Comparison of ENCODE assay signal across 13 mouse cellular contexts in genomic region chr7:68265391-68265790, GRCm38 (mm10). TPM values are rescaled to one million over a fixed set of nuclear protein-coding genes. Genes with fewer than 3 reads are reported as not detected.
"Had no signal": no experiment of that assay in that cellular context is flagged by ENCODE, and none has a peak within 500 bp of the region (broad histone marks: within the 10 kb centered on the region; RNA-seq: fewer than 3 reads in every experiment).

No protein-coding gene starts in this region.

- H3K9ac ChIP-seq: limb, embryonic 12.5 days; liver, embryonic 14.5 days; midbrain, embryonic 12.5 days had no signal

- H3K9me3 ChIP-seq: limb, embryonic 12.5 days; midbrain, embryonic 12.5 days; neural tube, embryonic 13.5 days had no signal

- ATAC-seq: midbrain, embryonic 16.5 days had no signal

- H3K27ac ChIP-seq: left cerebral cortex, adult 2 months; liver, embryonic 14.5 days; midbrain, embryonic 12.5 days; neural tube, embryonic 13.5 days; stomach, postnatal 0 days had no signal

- H3K36me3 ChIP-seq: limb, embryonic 12.5 days; midbrain, embryonic 12.5 days; neural tube, embryonic 13.5 days had no signal

- H3K4me3 ChIP-seq: limb, embryonic 12.5 days; midbrain, embryonic 12.5 days had no signal

- DNase-seq: lung, adult 18-20 months had no signal

- H3K27me3 ChIP-seq: limb, embryonic 12.5 days had no signal

RNA-seq across cellular contexts. Expression of gene Pgpep1l, which starts 1.4 kb away (rescaled TPM):
- total RNA-seq: megakaryocyte-erythroid progenitor cell, adult 5-6 weeks had no signal
- polyA plus RNA-seq: intestine, embryonic 16.5 days; kidney, embryonic 16.5 days; limb, embryonic 12.5 days; liver, embryonic 14.5 days; lung, embryonic 16.5 days; midbrain, embryonic 12.5 days; midbrain, embryonic 16.5 days; neural tube, embryonic 13.5 days; small intestine, adult 2 months; stomach, postnatal 0 days had no signal
